Mouse (Mus musculus): ENCODE data around the gene Hmgn2. TPM values are rescaled to one million over a fixed set of nuclear protein-coding genes. Genes with fewer than 3 reads are reported as not detected.
A peak's percentile ranks its signal among the peaks of the same experiment; 100 is the strongest.

Gene Hmgn2
- total RNA-seq, 2 experiments from 2014 or later = 100 to 103 TPM

DNA sequence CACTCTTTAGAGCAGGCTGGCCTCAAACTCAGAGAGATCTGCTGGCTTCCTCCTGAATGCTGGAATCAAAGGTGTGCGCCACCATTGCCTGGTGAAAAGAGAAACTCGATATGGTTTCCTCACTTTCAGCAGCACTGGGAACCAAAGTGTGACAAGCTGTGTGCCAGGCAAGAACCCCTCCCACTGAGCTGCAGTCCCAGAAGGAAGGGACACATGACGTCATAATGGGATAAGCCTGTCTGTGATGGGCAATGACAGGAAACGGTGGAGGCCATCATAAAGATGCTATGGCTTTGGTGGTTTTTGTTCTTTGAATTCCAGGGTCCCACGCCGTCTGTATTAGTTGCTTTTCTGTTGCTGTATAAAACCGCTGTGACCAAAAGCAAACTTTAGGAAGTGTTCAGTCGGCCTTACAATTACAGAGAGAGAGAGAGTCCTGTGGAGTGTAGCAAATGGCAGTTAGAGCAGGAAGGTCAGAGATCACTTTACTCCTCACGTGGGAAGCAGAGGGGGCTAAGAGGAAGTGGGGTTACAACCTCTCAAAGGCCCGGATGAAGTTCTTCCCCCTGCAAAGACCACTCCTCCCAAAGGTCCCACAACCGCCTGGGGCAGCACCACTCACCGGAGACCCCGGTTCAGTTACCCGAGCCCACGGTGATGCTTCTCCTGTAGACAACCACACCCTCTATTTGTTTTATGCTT is 39.7 kb downstream of the Hmgn2 start:
- DNase-seq (ENCODE audit: low spot score in 2 of 2) = no peak

DNA sequence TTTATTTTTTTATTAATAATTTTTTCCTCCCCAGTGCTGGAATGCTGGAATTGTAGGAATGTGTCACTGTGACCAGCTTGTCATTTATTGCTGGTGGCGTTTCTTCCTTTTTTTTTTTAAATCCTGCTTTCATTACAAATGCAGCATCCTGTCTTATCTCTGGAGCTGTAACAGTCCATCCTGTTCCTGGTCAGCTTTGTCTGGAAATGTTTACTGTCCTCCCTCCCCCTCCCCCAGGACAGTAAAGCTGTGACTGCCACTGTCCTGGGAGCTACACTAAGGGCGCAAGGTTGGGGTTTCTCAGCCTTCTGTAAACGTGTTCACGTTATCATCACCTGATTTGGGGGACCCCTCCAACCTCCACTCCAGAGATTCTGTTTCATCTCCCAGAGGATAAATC is 43.2 kb downstream of the Hmgn2 start:
- no peak for DNase-seq (ENCODE audit: low spot score in 2 of 2)

- no peak for DNase-seq (ENCODE audit: low spot score in 2 of 2)
These were observed 44.7 kb downstream of the Hmgn2 start for GRCm38 (mm10) chr4:133923743-133924142.

DNA sequence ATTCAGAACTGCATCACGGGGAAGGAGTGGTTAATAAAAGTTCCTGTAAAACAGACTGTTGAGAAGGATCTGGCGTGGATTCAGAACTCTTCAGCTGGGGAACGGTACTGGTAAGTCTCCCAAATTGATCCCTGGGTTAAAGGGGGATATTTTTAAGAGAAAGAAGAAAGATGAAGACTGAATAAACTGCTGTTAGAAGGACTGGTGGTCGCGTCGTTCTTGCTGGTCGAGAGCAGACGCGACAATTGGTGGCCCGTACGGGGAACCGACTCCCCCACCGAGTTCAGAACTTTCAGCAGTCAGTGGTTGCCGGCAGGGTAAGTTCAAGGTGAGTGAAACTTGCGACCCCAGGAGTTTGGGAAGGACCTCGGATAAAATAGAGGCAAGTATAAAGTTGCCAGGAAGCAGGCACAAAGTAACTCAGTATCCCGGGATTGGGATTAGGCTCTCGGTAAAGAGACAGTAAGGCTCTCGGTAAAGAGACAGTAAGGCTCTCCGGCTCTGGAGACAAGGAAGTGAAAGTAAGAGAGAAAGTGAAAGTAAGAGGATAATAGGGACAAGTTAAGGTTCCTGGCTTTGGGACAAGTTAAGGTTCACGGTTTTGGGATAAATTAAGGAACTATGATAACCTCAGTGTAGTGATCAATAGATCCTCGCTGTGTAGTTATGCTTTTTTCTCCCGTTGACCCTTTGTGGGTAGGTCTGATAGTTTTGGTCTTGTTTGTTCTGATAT is 50.2 kb downstream of the Hmgn2 start:
- DNase-seq (ENCODE audit: low spot score in 2 of 2) = peak; percentile 17 to 27

Other genes starting within 250 kb of the Hmgn2 start
- gene Arid1a, start 211.9 kb downstream of the Hmgn2 start, total RNA-seq (2021) = 10 to 100 TPM; 83.3 to 86.2 TPM
- gene Rps6ka1, start 80.9 kb downstream of the Hmgn2 start, total RNA-seq (2021) = 10 to 100 TPM; 12.0 to 12.6 TPM
- gene Dhdds, start 32.3 kb upstream of the Hmgn2 start, total RNA-seq (2021) = 10 to 100 TPM; 64.6 to 68.5 TPM
- gene Lin28a, start 50.2 kb upstream of the Hmgn2 start, total RNA-seq (2021) = not detected
- gene Zfp683, start 85.2 kb upstream of the Hmgn2 start, total RNA-seq (2021) = not detected
- 1 to 10 TPM; 4.4 to 5.7 TPM for gene Crybg2, start 92.2 kb upstream of the Hmgn2 start, total RNA-seq (2021)
- 1 to 10 TPM; 2.7 to 4.1 TPM for gene Cd52, start 126.4 kb upstream of the Hmgn2 start, total RNA-seq (2021)
- gene Ubxn11, start 133.9 kb upstream of the Hmgn2 start, total RNA-seq (2021) = 10 to 100 TPM; 31.7 to 38.4 TPM
- 100 to 1,000 TPM; 200 to 222 TPM for gene Sh3bgrl3, start 160.1 kb upstream of the Hmgn2 start, total RNA-seq (2021)
- 10 to 100 TPM; 17.1 to 17.6 TPM for gene Cep85, start 218.5 kb upstream of the Hmgn2 start, total RNA-seq (2021)
- not detected for gene Gm7534, start 234.4 kb upstream of the Hmgn2 start, total RNA-seq (2021)